Mouse (Mus musculus) heart, adult 2 months (tissue): ENCODE measurements around the gene Padi3.

ENCODE experiments used
- CTCF ChIP-seq: fragments of 200-600 bp; IDR thresholded peaks from 2 replicates; pipeline ENCODE4 v1.8.1; 2022; ENCODE audit warnings: antibody characterized with exemption, mild to moderate bottlenecking, moderate library complexity
- EP300 ChIP-seq: fragments of 200-500 bp; IDR thresholded peaks from 2 replicates; pipeline ENCODE4 v1.6.1; 2011; ENCODE audit warnings: low read depth, low read length, control low read depth; ENCODE audit not compliant: insufficient read depth
- POLR2A ChIP-seq: fragments of 200-500 bp; IDR thresholded peaks from 2 replicates; pipeline ENCODE4 v1.6.1; 2011; ENCODE audit warnings: mild to moderate bottlenecking, low read depth, low read length, control low read depth; ENCODE audit not compliant: insufficient read depth

GRCm38 (mm10) chr4:140801364-140801763, 9.1 kb downstream of the Padi3 start:
- TF ChIP-seq CTCF (no peak), POLR2A (no peak), EP300 (no peak)
